Mouse (Mus musculus): ENCODE data around the gene Tmem238l. TPM values are rescaled to one million over a fixed set of nuclear protein-coding genes. Genes with fewer than 3 reads are reported as not detected.

Tmem238l gene
- polyA plus RNA-seq, 1 experiment, result not detected

- Histone ChIP-seq H3K79me2 (ENCODE audit: control insufficient read depth, insufficient read depth) (no peaks in the 10 kb centered on the region), H3K36me3 (ENCODE audit: control insufficient read depth, insufficient read depth) (no peaks in the 10 kb centered on the region), H3K27me3 (ENCODE audit: control insufficient read depth, insufficient read depth, insufficient read length) (no peaks in the 10 kb centered on the region), H3K4me3 (ENCODE audit: insufficient read depth, poor library complexity, severe bottlenecking) (no peak overlapping the region), H3K79me3 (ENCODE audit: low read depth) (no peaks in the 10 kb centered on the region), H3ac (ENCODE audit: control insufficient read depth, insufficient read length, low read depth) (no peak overlapping the region)
- TF ChIP-seq CTCF (IDR thresholded peaks at IDR 0.05; ENCODE audit: control insufficient read depth, insufficient read depth, insufficient read length), result no peak
- no peak for TF ChIP-seq MYOD1 (IDR thresholded peaks at IDR 0.05; ENCODE audit: control insufficient read depth, insufficient read length, low read depth)
- no peak for TF ChIP-seq USF1 (IDR thresholded peaks at IDR 0.05; ENCODE audit: low read depth)
- TF ChIP-seq FOSL1 (IDR thresholded peaks at IDR 0.05; ENCODE audit: insufficient read depth, low read length, poor library complexity, severe bottlenecking), result no peak
- TF ChIP-seq MYOG (IDR thresholded peaks at IDR 0.05; ENCODE audit: control insufficient read depth, extremely low read depth, insufficient read length), result no peak
- no peak for TF ChIP-seq MAX (IDR thresholded peaks at IDR 0.05)
- TF ChIP-seq CEBPB (IDR thresholded peaks at IDR 0.05; ENCODE audit: low read depth), result no peak
Observed at GRCm38 (mm10) chr11:67001717-67002116, 45.3 kb downstream of the Tmem238l start.

GRCm38 (mm10) chr11:67002911-67003310 lies 46.5 kb downstream of the Tmem238l start:
- TF ChIP-seq USF1 (IDR thresholded peaks at IDR 0.05; ENCODE audit: low read depth), result no peak
- no peak for TF ChIP-seq MAX (IDR thresholded peaks at IDR 0.05)
- TF ChIP-seq CEBPB (IDR thresholded peaks at IDR 0.05; ENCODE audit: low read depth), result no peak
- no peak for TF ChIP-seq MYOD1 (IDR thresholded peaks at IDR 0.05; ENCODE audit: control insufficient read depth, insufficient read length, low read depth)
- H3ac ChIP-seq (ENCODE audit: control insufficient read depth, insufficient read length, low read depth), result no peak overlapping the region
- no peak overlapping the region for H3K4me3 ChIP-seq (ENCODE audit: insufficient read depth, poor library complexity, severe bottlenecking)
- no peaks in the 10 kb centered on the region for H3K27me3 ChIP-seq (ENCODE audit: control insufficient read depth, insufficient read depth, insufficient read length)
- no peaks in the 10 kb centered on the region for H3K36me3 ChIP-seq (ENCODE audit: control insufficient read depth, insufficient read depth)
- no peaks in the 10 kb centered on the region for H3K79me3 ChIP-seq (ENCODE audit: low read depth)
- no peaks in the 10 kb centered on the region for H3K79me2 ChIP-seq (ENCODE audit: control insufficient read depth, insufficient read depth)

- Histone ChIP-seq H3K79me3 (ENCODE audit: low read depth) (no peaks in the 10 kb centered on the region), H3K36me3 (ENCODE audit: control insufficient read depth, insufficient read depth) (no peaks in the 10 kb centered on the region), H3K79me2 (ENCODE audit: control insufficient read depth, insufficient read depth) (no peaks in the 10 kb centered on the region), H3K4me3 (ENCODE audit: insufficient read depth, poor library complexity, severe bottlenecking) (no peak overlapping the region), H3ac (ENCODE audit: control insufficient read depth, insufficient read length, low read depth) (no peak overlapping the region), H3K27me3 (ENCODE audit: control insufficient read depth, insufficient read depth, insufficient read length) (no peaks in the 10 kb centered on the region)
- TF ChIP-seq MAX (IDR thresholded peaks at IDR 0.05), result no peak
- no peak for TF ChIP-seq CEBPB (IDR thresholded peaks at IDR 0.05; ENCODE audit: low read depth)
- TF ChIP-seq MYOD1 (IDR thresholded peaks at IDR 0.05; ENCODE audit: control insufficient read depth, insufficient read length, low read depth), result no peak
- no peak for TF ChIP-seq FOSL1 (IDR thresholded peaks at IDR 0.05; ENCODE audit: insufficient read depth, low read length, poor library complexity, severe bottlenecking)
- no peak for TF ChIP-seq USF1 (IDR thresholded peaks at IDR 0.05; ENCODE audit: low read depth)
- no peak for TF ChIP-seq CTCF (IDR thresholded peaks at IDR 0.05; ENCODE audit: control insufficient read depth, insufficient read depth, insufficient read length)
- TF ChIP-seq MYOG (IDR thresholded peaks at IDR 0.05; ENCODE audit: control insufficient read depth, extremely low read depth, insufficient read length), result no peak
Observed at GRCm38 (mm10) chr11:67007961-67008360, 51.5 kb downstream of the Tmem238l start.

DNA sequence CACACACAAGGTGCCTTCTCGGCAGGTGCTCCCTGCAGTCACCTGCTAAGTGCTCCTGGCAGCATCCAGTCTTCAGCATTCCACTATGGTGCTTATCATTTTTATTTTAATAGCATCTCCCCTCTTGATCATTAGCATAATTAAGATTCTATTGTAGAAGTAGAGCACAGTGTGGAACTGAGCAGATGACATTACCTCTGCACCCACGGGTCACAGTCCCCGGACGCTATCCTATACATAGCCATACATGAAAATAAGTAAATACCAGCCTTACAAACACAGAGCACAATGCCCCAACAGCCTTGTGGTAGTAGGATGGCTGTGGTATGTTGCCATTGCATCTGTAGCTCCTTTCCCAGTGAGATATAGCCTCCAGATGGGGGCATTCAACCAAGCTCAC lies 52.1 kb downstream of the Tmem238l start:
- Histone ChIP-seq H3K79me2 (ENCODE audit: control insufficient read depth, insufficient read depth) (no peaks in the 10 kb centered on the region), H3ac (ENCODE audit: control insufficient read depth, insufficient read length, low read depth) (no peak overlapping the region), H3K79me3 (ENCODE audit: low read depth) (no peaks in the 10 kb centered on the region), H3K27me3 (ENCODE audit: control insufficient read depth, insufficient read depth, insufficient read length) (no peaks in the 10 kb centered on the region), H3K36me3 (ENCODE audit: control insufficient read depth, insufficient read depth) (no peaks in the 10 kb centered on the region), H3K4me3 (ENCODE audit: insufficient read depth, poor library complexity, severe bottlenecking) (no peak overlapping the region)
- no peak for TF ChIP-seq CTCF (IDR thresholded peaks at IDR 0.05; ENCODE audit: control insufficient read depth, insufficient read depth, insufficient read length)
- no peak for TF ChIP-seq CEBPB (IDR thresholded peaks at IDR 0.05; ENCODE audit: low read depth)
- no peak for TF ChIP-seq USF1 (IDR thresholded peaks at IDR 0.05; ENCODE audit: low read depth)
- TF ChIP-seq MYOD1 (IDR thresholded peaks at IDR 0.05; ENCODE audit: control insufficient read depth, insufficient read length, low read depth), result no peak
- no peak for TF ChIP-seq MAX (IDR thresholded peaks at IDR 0.05)

DNA sequence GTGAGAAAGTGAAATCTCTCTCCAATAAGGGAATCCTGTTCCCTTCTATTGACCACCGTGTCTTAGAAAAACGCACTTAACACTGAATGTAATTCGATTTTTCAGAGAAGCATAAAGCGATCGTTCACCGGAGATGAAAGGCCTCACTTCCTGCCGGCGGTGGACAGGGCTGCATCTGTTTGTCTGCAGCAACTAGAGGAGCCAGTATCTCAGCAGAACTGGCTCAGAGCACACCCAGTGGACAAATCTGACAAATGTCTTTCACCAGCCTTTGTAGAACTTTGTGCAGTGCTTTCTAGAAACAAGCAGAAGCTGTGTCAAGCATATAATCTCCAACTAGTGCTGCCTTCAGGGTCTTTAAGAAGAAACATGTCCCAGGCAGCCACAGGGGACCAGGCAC lies 54.0 kb downstream of the Tmem238l start:
- H3ac ChIP-seq (ENCODE audit: control insufficient read depth, insufficient read length, low read depth), result no peak overlapping the region
- no peaks in the 10 kb centered on the region for H3K79me3 ChIP-seq (ENCODE audit: low read depth)
- H3K36me3 ChIP-seq (ENCODE audit: control insufficient read depth, insufficient read depth), result no peaks in the 10 kb centered on the region
- H3K79me2 ChIP-seq (ENCODE audit: control insufficient read depth, insufficient read depth), result no peaks in the 10 kb centered on the region
- no peak overlapping the region for H3K4me3 ChIP-seq (ENCODE audit: insufficient read depth, poor library complexity, severe bottlenecking)
- TF ChIP-seq MAX (IDR thresholded peaks at IDR 0.05), result no peak
- H3K27me3 ChIP-seq (ENCODE audit: control insufficient read depth, insufficient read depth, insufficient read length), result no peaks in the 10 kb centered on the region

DNA sequence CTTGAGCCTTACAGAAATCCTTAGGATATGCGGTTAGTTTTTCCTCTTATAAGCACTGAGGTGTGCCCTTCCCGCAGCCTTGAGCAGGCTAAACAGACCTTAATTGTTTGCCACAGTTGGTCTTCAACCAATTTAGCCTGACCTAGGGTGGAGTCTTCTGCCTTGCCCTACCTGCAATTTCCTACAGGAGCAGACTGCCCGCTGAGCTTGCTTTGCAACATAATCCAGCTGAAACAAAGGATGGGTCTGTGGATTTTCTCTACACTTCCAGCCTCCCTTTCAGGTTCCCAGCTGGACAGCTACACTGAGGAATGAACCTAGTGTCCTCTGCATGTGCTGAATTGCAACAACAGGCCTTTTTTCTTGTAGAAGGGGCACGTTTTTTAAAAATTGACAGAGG lies 55.2 kb downstream of the Tmem238l start:
- TF ChIP-seq MYOD1 (IDR thresholded peaks at IDR 0.05; ENCODE audit: control insufficient read depth, insufficient read length, low read depth), result no peak
- TF ChIP-seq MAX (IDR thresholded peaks at IDR 0.05), result no peak
- no peak for TF ChIP-seq CTCF (IDR thresholded peaks at IDR 0.05; ENCODE audit: control insufficient read depth, insufficient read depth, insufficient read length)
- TF ChIP-seq CEBPB (IDR thresholded peaks at IDR 0.05; ENCODE audit: low read depth), result no peak
- no peak for TF ChIP-seq MYOG (IDR thresholded peaks at IDR 0.05; ENCODE audit: control insufficient read depth, extremely low read depth, insufficient read length)
- no peak for TF ChIP-seq USF1 (IDR thresholded peaks at IDR 0.05; ENCODE audit: low read depth)
- no peak for TF ChIP-seq FOSL1 (IDR thresholded peaks at IDR 0.05; ENCODE audit: insufficient read depth, low read length, poor library complexity, severe bottlenecking)
- Histone ChIP-seq H3K79me3 (ENCODE audit: low read depth) (no peaks in the 10 kb centered on the region), H3K36me3 (ENCODE audit: control insufficient read depth, insufficient read depth) (no peaks in the 10 kb centered on the region), H3K4me3 (ENCODE audit: insufficient read depth, poor library complexity, severe bottlenecking) (no peak overlapping the region), H3K79me2 (ENCODE audit: control insufficient read depth, insufficient read depth) (no peaks in the 10 kb centered on the region), H3K27me3 (ENCODE audit: control insufficient read depth, insufficient read depth, insufficient read length) (no peaks in the 10 kb centered on the region), H3ac (ENCODE audit: control insufficient read depth, insufficient read length, low read depth) (no peak overlapping the region)

Other genes starting within 250 kb of the Tmem238l start
- not detected for gene Pirt, start 44.7 kb upstream of the Tmem238l start, polyA plus RNA-seq (2012; fragmentation: generic; extraction: Trizol)
- gene Tmem220, start 68.5 kb downstream of the Tmem238l start, polyA plus RNA-seq (2012; fragmentation: generic; extraction: Trizol), result 0.09 TPM
- gene Adprm, start 96.0 kb downstream of the Tmem238l start, polyA plus RNA-seq (2012; fragmentation: generic; extraction: Trizol), result 12.4 TPM
- 8.3 TPM for gene Sco1, start 96.0 kb downstream of the Tmem238l start, polyA plus RNA-seq (2012; fragmentation: generic; extraction: Trizol)
- 0.56 TPM for gene Myh3, start 121.7 kb downstream of the Tmem238l start, polyA plus RNA-seq (2012; fragmentation: generic; extraction: Trizol)
- gene Myh2, start 214.4 kb downstream of the Tmem238l start, polyA plus RNA-seq (2012; fragmentation: generic; extraction: Trizol), result not detected
- 0.02 TPM for gene Myh1, start 243.4 kb downstream of the Tmem238l start, polyA plus RNA-seq (2012; fragmentation: generic; extraction: Trizol)

All from C2C12 (cell line).